Mouse (Mus musculus) lung, adult 2 months (tissue): ENCODE data around the gene Rpl24.

Experiments used
- CTCF ChIP-seq: fragments of 200-500 bp; IDR thresholded peaks from 2 replicates; pipeline ENCODE4 v1.5.1; 2011; ENCODE audit warnings: mild to moderate bottlenecking, low read length, control low read depth; ENCODE audit not compliant: insufficient read depth
- POLR2A ChIP-seq: fragments of 200-500 bp; IDR thresholded peaks from 2 replicates; pipeline ENCODE4 v1.6.1; 2011; ENCODE audit warnings: low read depth, mild to moderate bottlenecking, control low read depth, low read length, borderline replicate concordance; ENCODE audit errors: extremely low read depth

GRCm38 (mm10) chr16:55972626-55973201 is 6.6 kb downstream of the Rpl24 start:
- no peak for TF ChIP-seq CTCF
- no peak for TF ChIP-seq POLR2A
